Mouse (Mus musculus): ENCODE measurements around the gene G3bp2. TPM values are rescaled to one million over a fixed set of nuclear protein-coding genes. Genes with fewer than 3 reads are reported as not detected.
A peak's percentile ranks its signal among the peaks of the same experiment; 100 is the strongest.
"Not testable (repeated sequence)": the region's sequence is repeated elsewhere in the genome, so short reads cannot be mapped to it uniquely, and the experiment has no call there.

The G3bp2 gene
- 117 and 172 TPM in 2 replicates for polyA plus RNA-seq (2012; rRNA removed)

GRCm38 (mm10) chr5:92083417-92084038 is at the start of gene G3bp2:
Gene G3bp2 (minus strand): TSS chr5:92083719.
- DNase-seq (ENCODE audit: low read depth), result peak; percentile 99
- peak; percentile 52; the same call in 1 of the 2 replicates for TF ChIP-seq POLR2A (IDR thresholded peaks at IDR 0.05; ENCODE audit: borderline replicate concordance, extremely low read depth, insufficient read depth, insufficient read length, poor library complexity, severe bottlenecking)
- TF ChIP-seq CTCF (IDR thresholded peaks at IDR 0.05; ENCODE audit: borderline replicate concordance, extremely low read depth, insufficient read depth, insufficient read length), result no peak

- DNase-seq (ENCODE audit: low read depth), result not testable (repeated sequence)
Observed at GRCm38 (mm10) chr5:92133006-92133405, 49.5 kb upstream of the G3bp2 start.

- no peak for TF ChIP-seq POLR2A (IDR thresholded peaks at IDR 0.05; ENCODE audit: borderline replicate concordance, extremely low read depth, insufficient read depth, insufficient read length, poor library complexity, severe bottlenecking)
- TF ChIP-seq CTCF (IDR thresholded peaks at IDR 0.05; ENCODE audit: borderline replicate concordance, extremely low read depth, insufficient read depth, insufficient read length), result peak; percentile 22; the same call in 1 of the 2 replicates
- no peak for DNase-seq (ENCODE audit: low read depth)
Observed at GRCm38 (mm10) chr5:92132127-92132526, 48.6 kb upstream of the G3bp2 start.

- DNase-seq (ENCODE audit: low read depth), result no peak
- no peak for TF ChIP-seq POLR2A (IDR thresholded peaks at IDR 0.05; ENCODE audit: borderline replicate concordance, extremely low read depth, insufficient read depth, insufficient read length, poor library complexity, severe bottlenecking)
- peak; percentile 12; the same call in 1 of the 2 replicates for TF ChIP-seq CTCF (IDR thresholded peaks at IDR 0.05; ENCODE audit: borderline replicate concordance, extremely low read depth, insufficient read depth, insufficient read length)
Observed at GRCm38 (mm10) chr5:92130040-92130682, 46.6 kb upstream of the G3bp2 start.

- no peak for TF ChIP-seq POLR2A (IDR thresholded peaks at IDR 0.05; ENCODE audit: borderline replicate concordance, extremely low read depth, insufficient read depth, insufficient read length, poor library complexity, severe bottlenecking)
- no peak for TF ChIP-seq CTCF (IDR thresholded peaks at IDR 0.05; ENCODE audit: borderline replicate concordance, extremely low read depth, insufficient read depth, insufficient read length)
- DNase-seq (ENCODE audit: low read depth), result peak; percentile 24
Observed at GRCm38 (mm10) chr5:92129321-92129768, 45.8 kb upstream of the G3bp2 start.

GRCm38 (mm10) chr5:92128570-92128969 is 45.1 kb upstream of the G3bp2 start:
- DNase-seq (ENCODE audit: low read depth), result peak; percentile 37
- TF ChIP-seq POLR2A (IDR thresholded peaks at IDR 0.05; ENCODE audit: borderline replicate concordance, extremely low read depth, insufficient read depth, insufficient read length, poor library complexity, severe bottlenecking), result no peak
- TF ChIP-seq CTCF (IDR thresholded peaks at IDR 0.05; ENCODE audit: borderline replicate concordance, extremely low read depth, insufficient read depth, insufficient read length), result no peak

- TF ChIP-seq POLR2A (IDR thresholded peaks at IDR 0.05; ENCODE audit: borderline replicate concordance, extremely low read depth, insufficient read depth, insufficient read length, poor library complexity, severe bottlenecking) (no peak), CTCF (IDR thresholded peaks at IDR 0.05; ENCODE audit: borderline replicate concordance, extremely low read depth, insufficient read depth, insufficient read length) (no peak)
- DNase-seq (ENCODE audit: low read depth), result no peak
Observed at GRCm38 (mm10) chr5:92127751-92128150, 44.2 kb upstream of the G3bp2 start.

GRCm38 (mm10) chr5:92127141-92127625 is 43.7 kb upstream of the G3bp2 start:
- TF ChIP-seq CTCF (IDR thresholded peaks at IDR 0.05; ENCODE audit: borderline replicate concordance, extremely low read depth, insufficient read depth, insufficient read length) (no peak), POLR2A (IDR thresholded peaks at IDR 0.05; ENCODE audit: borderline replicate concordance, extremely low read depth, insufficient read depth, insufficient read length, poor library complexity, severe bottlenecking) (no peak)
- DNase-seq (ENCODE audit: low read depth), result no peak

GRCm38 (mm10) chr5:92125446-92125845 is 41.9 kb upstream of the G3bp2 start:
- no peak for TF ChIP-seq POLR2A (IDR thresholded peaks at IDR 0.05; ENCODE audit: borderline replicate concordance, extremely low read depth, insufficient read depth, insufficient read length, poor library complexity, severe bottlenecking)

GRCm38 (mm10) chr5:92121636-92122035 is 38.1 kb upstream of the G3bp2 start:
- TF ChIP-seq CTCF (IDR thresholded peaks at IDR 0.05; ENCODE audit: borderline replicate concordance, extremely low read depth, insufficient read depth, insufficient read length), result no peak
- TF ChIP-seq POLR2A (IDR thresholded peaks at IDR 0.05; ENCODE audit: borderline replicate concordance, extremely low read depth, insufficient read depth, insufficient read length, poor library complexity, severe bottlenecking), result no peak
- no peak for DNase-seq (ENCODE audit: low read depth)

More at GRCm38 (mm10) chr5:92125446-92125845, 41.9 kb upstream of the G3bp2 start:
- peak; percentile 18 for DNase-seq (ENCODE audit: low read depth)

GRCm38 (mm10) chr5:92117823-92118403 is 34.4 kb upstream of the G3bp2 start:
- DNase-seq (ENCODE audit: low read depth), result peak; percentile 81

More at GRCm38 (mm10) chr5:92117823-92118403, 34.4 kb upstream of the G3bp2 start:
- TF ChIP-seq CTCF (IDR thresholded peaks at IDR 0.05; ENCODE audit: borderline replicate concordance, extremely low read depth, insufficient read depth, insufficient read length), result peak; percentile 63; the same call in 1 of the 2 replicates
- no peak for TF ChIP-seq POLR2A (IDR thresholded peaks at IDR 0.05; ENCODE audit: borderline replicate concordance, extremely low read depth, insufficient read depth, insufficient read length, poor library complexity, severe bottlenecking)

All from brain, embryonic 14.5 days (tissue).